Mouse (Mus musculus) bone marrow macrophage, adult 2 months (primary cell): Measurements from ENCODE around the gene Ifit1bl1.
"Not testable (repeated sequence)": the region's sequence is repeated elsewhere in the genome, so short reads cannot be mapped to it uniquely, and the experiment has no call there.

Experiments used
- CTCF ChIP-seq: IDR thresholded peaks from 2 replicates; pipeline ENCODE4 v1.5.1; 2012; ENCODE audit warnings: low read depth, mild to moderate bottlenecking, low read length, moderate library complexity
- POLR2A ChIP-seq: IDR thresholded peaks from 2 replicates; pipeline ENCODE4 v1.6.1; 2012; ENCODE audit warnings: mild to moderate bottlenecking, low read depth, low read length, borderline replicate concordance

- TF ChIP-seq CTCF, POLR2A: not testable (repeated sequence)
Measured at GRCm38 (mm10) chr19:34585740-34586458, 15.9 kb downstream of the Ifit1bl1 start.
